Mouse (Mus musculus) embryo, embryonic 11.5 days (tissue): ENCODE results near the gene Zbtb4.
"Not testable (repeated sequence)": the region's sequence is repeated elsewhere in the genome, so short reads cannot be mapped to it uniquely, and the experiment has no call there.

Source experiments
- DNase-seq: peaks from one replicate; pipeline ENCODE4 v3.0.0-alpha.2; 2012; ENCODE audit warnings: low read depth, low spot score

Zbtb4 gene

DNA sequence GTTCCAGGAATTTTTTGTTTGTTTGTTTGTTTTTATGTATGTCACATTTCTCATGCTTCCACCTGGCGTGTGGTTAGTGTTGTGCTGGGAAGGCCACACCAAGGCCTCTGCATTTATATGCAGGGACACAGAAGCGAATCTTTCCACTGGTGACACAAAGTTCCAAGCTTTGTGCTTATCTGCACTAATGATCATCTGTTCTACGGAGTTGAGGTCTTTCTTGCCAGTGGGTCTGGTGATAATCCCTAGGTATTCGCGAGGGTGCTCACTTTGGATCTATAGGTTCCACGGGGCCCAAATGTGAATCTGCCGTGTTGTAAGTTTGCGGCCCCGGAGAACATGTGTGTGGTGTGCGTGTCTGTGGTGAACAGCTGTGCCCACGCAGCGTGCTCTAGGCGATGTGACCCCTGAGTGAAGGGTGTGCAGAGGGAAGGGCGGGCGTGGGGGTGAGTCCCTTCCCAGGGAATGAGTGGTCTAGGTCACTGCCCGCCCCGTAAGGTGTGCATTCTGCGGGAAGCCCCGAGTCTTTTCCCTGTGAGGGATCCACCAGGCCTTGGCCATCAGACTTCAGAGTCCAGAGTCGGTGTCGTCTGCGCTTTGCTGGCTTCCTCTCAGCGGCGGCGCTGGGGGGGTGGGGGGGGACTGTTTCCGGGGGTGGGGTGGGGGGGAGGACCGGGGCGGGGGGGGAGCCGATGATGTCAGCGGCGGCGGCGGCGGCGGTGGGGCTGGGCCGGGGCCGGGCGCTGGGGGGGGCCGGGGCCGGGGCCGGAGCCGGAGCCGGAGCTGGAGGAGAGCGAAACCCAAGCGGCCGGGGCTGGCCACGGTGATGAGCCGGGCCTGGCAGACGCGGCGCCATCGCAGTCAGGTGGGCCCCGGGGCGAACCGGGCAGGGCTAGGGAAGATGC lies at the start of gene Zbtb4:
Gene Zbtb4 (plus strand): TSS at position 692 of the 905 bp plus-strand sequence.
- DNase-seq = no peak

DNA sequence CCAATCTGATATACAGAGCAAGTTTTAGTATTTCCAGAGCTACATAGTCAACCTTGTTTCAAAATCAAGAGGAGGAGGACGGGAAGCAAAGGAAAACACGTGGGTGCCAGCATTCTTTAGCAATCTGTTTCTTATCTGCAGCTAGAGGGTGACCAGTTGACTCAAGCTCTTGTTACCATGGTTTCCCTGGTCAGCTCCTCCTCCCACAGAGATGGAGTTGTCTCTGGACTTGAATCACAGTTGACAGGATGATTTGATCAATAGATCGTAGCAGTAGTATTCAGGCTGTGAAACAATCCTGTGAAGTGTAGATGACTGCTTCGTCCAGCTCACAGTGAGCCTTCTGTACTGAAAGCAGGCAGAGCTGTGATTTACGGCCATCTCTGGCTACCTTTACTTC lies 49.8 kb upstream of the Zbtb4 start:
- no peak for DNase-seq

DNA sequence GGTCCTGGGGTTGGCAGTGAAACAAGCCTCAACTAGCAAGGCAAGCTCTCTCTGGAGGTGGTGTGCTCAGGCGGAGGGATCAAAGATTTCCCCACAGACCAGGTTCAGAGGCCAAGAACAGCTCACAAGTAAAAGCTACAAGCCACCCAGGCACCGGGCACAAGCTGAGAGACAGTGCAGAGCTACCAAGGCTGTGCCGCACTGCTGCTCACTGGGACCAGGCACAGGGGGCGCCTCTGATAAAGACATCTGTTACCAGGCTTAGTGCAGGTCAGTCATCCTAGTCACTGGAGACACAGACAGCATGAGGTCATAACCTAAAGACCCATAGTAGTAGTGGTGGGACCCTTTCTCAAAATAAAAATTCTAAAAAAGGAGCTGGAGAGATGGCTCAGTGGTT lies 48.8 kb upstream of the Zbtb4 start:
- DNase-seq = no peak

DNA sequence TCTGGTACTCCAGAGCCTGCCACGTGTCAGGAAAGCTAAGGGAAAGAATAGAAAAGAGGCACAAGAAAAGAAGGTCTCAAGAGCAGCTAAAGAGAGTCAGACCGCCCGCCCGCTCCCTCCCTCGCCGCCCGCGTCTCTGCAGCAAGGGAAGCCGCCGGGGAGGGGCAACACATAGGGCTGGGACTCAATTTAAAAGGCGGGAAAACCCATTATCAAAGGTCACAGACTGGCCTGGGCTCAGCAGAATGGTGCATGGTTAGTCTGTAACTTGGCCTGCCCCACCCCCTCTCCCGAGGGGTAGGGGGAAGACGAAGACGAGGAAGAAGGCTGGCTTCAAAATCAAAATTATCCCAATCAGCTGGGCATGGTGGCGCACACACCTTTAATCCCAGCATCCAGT lies 47.1 kb upstream of the Zbtb4 start:
- DNase-seq = no peak

DNA sequence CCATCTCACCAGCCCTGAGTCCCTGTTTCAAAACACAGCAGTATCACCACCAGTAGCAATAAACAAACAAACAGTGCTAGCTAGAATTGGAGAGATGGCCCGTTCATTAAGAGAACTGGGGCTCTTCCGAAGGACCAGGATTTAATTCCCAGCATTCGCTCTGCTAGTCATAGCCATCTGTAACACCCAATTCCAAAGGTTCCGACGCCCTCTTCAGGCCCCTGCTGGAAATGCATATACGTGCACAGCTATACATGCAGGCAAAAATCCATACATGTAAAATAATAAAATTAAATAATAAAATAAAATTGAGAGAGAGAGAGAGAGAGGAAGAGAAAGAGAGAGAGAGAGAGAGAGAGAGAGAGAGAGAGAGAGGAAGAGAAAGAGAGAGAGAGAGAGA lies 46.3 kb upstream of the Zbtb4 start:
- DNase-seq = no peak

DNA sequence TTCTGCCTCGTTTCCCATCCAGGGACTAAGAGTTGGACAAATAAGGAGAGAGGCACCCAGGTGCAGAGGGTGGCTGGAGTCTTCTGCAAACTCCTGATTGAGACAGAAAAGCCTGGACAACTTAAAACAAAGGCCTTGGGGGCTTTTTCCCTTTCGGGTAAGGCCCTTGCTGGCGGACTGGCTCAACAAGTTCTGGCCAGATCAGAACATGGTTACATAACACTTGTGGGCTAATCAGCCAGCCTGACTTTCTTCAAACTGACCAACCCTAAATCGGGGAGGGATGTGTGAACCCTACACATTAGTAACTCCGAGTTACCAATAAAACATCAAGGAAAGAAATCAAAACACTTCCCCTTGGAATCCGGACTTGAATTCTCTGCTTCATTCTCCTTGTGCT lies 44.9 kb upstream of the Zbtb4 start:
- no peak for DNase-seq

DNA sequence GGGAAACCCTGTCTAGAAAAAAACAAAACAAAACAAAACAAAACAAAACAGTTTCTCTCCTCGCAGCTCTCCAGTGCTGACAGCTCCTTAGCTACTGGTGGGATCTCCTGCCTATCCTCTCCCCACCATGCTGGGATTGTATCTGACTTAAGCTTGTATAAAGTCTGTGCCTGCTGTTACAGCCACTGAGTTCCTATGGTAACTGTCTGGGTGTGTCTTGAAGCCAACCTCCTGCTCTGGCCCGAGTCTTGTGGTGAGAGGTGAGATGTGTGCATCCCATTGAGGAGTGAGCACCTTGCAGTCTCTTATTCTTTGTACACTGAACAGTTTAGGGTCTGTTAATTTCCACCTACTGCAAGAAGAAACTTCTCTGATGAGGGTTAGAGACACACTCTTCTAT lies 42.6 kb upstream of the Zbtb4 start:
- no peak for DNase-seq

DNA sequence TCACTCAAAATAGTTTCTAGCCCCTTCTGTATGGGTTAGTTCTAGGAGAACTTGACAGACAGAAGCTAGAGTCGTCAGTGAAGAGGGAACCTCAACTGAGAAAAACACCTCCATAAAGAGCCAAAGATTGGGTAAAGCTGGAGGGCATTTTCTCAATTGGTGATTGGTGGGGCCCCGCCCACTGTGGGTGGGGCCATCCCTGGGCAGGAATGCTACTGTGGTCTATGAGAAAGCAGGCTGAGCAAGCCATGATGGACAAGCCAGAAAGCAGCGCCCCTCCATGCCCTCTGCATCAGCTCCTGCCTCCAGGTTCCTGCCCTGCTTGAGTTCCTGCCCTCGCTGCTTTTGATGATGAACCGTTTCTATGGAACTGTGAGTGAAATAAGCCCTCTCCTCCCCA lies 39.8 kb upstream of the Zbtb4 start:
- DNase-seq = no peak

DNA sequence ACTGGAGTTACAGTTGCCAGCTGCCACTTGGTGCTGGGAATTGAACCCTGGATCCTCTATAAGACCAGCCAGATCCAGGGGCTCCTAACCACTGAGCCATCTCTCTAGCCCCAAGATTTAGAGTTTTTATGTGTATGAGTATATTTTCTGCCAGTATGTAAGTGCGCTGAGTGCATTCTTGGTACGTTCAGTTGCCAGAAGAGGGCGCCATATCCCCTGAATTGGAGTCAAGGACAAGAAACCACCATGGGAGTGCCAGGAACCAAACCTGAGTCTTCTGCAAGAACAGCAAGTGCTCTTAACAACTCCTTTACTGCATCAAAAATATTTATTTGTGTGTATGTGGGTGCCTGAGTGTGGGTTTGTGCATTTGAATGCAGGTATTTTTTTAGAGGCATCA lies 36.6 kb upstream of the Zbtb4 start:
- no peak for DNase-seq

DNA sequence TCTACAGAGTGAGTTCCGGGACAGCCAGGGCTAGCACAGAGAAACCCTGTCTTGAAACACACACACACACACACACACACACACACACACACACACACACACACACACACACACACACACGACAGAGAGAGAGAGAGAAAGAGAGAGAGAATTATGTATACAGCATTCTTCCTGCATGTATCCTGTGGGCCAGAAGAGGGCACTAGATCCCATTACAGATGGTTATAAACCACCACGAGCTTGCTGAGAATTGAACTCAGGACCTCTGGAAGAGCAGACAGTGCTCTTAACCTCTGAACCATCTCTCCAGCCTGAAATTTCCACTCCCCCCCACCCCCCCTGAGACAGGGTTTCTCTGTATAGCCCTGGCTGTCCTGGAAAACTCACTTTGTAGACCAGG lies 34.3 kb upstream of the Zbtb4 start:
- DNase-seq = not testable (repeated sequence)

DNA sequence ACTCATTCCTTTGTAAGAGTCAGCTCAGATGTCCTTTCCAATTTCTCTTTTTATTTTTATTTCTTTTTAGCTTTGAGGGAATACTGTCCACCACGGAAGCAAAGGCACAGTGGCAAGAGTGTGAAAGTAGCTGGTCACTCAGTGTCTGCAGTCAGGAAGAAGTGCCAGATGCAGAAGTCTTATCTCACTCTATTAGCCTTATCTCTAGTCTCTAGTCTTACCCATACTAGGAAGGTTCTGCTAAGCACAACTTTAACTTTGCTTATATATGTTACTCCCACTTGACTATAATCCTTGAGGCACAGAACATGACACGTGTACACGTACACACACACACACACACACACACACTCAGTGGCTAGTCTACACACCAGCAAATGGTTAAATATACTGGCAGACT lies 14.1 kb upstream of the Zbtb4 start:
- DNase-seq = no peak

DNA sequence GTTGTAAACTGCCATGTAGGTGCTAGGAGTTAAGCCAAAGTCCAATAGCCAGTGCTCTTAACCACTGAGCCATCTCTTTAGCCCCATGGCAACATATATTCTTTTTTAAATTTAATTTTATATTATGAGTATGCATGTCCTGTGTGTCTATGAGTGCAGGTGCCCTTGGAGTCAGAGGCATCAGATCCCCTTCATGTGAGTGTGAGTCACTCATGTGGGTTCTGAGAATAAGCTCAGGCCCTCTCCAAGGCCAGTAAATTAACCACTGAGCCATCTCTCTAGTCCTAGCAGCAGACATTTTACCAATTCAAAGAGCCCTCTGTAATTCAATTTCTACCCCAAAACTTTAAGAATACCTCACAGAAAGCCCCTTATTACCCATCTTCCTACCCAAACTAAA lies 13.0 kb upstream of the Zbtb4 start:
- DNase-seq = no peak

DNA sequence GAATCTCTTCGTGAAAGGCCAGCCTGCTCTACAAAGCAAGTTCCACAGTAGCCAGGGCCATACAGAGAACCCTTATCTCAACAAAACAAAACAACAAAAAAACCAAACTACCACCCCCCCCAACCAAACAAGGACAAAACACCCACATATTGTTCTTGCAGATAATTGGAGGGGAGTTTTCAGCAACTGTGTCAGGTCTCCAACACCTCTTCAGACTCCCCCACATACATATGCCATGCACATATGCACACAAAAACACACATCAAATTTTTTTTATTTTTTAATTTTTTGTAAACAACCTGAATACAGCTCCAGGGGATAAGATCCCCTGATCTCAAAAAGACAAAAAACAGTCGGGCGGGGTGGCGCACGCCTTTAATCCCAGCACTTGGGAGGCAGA lies 11.5 kb upstream of the Zbtb4 start:
- DNase-seq = no peak

DNA sequence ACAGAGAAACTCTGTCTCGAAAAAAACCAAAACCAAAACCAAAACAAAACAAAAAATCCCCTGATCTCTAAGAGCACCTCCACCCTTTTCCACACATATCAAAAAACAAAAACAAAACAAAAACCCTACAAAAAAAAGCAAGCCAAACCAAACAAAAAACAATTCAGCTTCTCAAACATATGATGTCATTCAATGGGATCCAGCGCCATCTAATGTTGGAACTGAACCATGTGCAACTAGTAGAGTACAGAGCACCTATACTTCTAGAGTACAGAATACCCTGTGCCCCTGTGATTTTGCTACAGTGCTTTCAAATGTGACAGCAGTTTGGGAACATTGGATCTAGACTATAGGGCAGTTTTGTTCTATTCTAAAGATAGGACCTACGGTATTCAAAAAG lies 11.0 kb upstream of the Zbtb4 start:
- peak; percentile 36 for DNase-seq

DNA sequence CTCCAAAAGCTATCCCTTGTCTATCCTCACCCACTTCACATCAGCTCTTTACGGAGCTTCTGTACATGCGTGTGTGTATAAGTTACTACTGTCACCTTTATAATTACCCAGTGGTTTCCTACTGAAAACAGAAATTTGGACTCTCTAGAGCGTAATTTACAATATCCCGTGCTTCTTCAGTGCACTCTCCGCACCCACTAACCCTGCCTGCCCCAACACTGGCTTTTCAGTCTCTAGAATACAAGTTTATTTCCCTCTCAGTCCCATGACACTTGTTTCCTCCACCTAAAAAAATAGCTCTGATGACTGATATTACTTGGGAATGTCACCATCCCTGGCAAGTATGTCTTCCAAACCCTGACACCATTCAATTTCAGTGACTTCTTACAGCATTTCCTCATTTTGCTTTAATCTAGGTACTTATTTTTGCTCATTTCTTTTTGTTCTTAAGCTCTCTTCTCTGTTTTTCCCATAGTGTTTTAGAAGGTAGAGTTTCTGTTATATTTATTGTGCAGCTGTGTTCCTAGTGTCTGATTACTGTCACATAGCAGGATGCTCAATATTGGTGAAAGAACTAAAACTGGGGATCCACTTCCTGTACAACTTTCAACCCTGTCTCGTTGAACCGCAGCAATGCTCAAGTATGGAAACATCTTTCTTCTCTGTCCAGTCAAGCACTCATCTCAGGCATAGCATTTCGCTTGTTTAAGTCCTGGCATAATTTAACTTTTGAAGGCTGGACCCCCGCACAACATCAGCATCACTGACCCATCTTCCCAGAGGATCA lies 8.2 kb upstream of the Zbtb4 start:
- DNase-seq = no peak

DNA sequence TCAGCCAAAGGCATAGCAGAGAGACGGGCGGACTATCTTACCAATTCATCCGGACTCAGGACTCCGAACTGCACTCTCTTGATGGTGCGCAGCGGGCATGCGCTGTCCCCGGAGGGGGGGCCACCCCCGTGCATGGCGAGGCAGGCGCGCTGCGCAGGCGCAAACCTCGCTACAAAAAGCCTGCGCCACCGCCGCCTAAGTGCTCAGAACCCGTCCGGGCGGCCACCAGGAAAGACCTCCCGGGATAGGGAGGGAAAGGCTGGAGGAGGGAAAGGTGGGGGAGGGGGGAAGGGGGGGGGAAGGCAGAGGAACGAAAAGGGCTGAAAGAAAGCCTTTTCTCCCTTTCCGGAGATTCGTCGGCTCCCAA lies 7.6 kb upstream of the Zbtb4 start:
- peak; percentile 93 for DNase-seq

DNA sequence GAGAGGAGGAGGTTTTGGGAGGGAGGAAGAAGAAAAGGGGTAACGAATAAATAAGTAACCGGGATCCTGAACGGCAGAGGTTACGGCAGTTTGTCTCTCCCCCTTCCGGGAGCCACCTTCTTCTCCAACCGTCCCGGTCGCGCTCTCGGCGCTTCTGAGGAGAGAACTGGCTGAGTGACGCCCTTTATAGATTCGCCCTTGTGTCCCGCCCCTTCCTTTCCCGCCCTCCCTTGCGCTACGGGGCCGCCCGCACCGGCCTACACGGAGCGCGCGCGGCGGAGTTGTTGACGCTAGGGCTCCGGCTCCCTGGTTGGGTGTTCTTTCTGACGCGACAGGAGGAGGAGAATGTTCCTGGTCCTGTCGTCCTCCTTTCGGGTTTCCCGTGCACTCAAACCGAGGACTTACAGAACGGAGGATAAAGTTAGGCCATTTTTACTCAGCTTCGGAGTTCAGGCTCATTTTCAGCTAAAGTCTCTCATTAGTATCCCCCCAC lies 7.2 kb upstream of the Zbtb4 start, which contains the start of gene Polr2a:
Gene Polr2a (minus strand): TSS at position 160 of the 493 bp plus-strand sequence.
- peak; percentile 97 for DNase-seq

DNA sequence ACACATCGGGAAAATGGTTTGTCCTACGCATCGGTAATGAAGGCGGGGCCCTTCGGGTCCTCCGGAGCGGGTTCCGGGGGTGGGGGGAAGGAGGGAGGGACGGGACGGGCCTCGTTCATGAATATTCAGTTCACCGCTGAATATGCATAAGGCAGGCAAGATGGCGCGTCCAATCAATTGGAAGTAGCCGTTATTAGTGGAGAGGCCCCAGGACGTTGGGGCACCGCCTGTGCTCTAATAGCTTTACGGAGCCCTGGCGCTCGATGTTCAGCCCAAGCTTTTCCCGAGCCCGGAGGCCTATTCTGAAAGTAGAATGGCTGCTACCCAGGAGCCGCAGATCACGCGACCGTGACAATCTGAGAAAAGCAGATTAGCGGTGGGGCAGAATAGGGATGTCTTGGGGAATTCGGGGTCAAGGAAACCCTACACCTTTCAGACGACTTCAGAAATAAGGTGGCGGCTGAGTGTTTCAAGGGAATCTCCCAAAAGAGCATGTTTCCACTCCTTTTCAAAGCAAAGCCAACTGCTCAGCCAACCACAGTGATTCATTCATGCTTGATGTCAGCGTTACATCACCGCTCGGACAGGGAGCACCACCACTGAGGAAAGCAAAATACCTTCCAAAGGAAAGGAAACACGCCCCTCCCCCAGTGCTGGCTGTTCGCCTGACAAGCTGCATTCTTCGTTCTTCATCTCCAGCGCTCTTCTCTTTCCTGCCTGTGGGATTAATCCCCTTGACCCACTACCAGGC lies 6.6 kb upstream of the Zbtb4 start:
- DNase-seq = peak; percentile 86

DNA sequence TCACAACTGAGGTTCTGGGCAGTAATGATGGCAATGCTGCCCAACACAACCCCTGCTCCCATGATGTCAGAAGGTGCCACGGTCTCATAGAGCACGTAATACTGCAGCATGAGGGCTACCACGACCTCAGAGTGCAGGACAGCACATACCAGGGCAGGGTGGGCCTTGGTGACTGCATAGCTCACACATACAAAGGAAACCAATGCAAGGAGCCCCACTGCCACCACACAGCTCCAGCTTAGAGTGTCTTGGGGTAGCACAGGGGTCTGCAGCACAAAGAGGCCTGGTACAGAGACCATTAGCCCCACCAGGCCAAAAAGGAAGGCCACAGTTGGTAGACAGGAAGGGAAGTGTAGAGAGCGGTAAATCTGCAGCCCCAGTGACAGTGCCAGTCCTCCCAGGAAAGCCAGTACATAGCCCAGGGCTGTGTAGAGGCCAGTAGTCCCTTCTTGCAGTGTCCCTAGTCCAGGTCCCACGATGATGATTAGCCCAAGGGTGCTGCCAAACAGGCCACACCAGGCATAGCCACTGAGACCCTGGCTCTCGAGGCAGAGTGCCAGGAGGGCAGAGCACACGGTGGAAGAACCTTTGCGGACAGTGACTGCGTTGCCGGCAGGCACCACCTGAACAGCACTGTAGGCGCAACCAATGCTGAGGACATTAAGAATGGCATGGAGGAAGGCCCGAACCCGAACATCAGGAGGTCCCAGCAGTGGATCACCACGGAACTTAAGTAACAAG lies 5.4 kb upstream of the Zbtb4 start:
- no peak for DNase-seq

DNA sequence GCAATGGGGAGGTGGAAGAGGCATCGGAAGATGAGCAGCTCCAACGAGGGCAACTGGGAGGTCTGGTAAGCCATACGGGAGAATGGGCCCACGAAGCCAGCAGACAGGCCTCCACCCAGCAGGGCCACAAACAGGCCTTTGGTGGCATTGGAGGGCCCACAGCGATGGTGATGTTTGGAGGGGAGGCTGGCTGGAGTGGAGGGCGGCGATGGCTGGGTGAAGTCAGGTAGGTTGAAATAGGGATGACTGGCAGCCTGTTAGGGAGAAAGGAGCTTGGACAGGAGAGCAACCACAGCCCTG lies 4.9 kb upstream of the Zbtb4 start:
- DNase-seq = no peak

DNA sequence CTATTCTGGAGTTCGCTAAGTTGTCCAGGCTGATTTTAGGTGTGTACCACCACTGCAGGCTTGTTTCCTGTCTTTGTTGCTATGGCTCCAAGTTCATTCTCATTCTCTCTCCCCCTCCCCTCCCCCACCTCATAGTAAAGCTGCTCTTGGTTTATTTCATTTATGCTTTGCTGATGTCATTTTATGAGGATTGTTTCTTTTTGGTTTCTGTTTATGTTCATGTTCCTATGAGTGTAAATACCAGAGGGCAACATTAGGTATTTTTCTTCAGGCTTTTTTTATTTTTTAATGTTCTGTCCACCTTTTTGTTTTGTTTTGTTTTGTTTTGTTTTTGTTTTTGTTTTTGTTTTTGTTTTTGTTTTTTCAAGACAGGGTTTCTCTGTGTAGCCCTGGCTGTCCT lies 3.8 kb upstream of the Zbtb4 start, which contains the start of gene Slc35g3:
Gene Slc35g3 (minus strand): TSS at position 101 of the 400 bp plus-strand sequence.
- DNase-seq = no peak
